Mouse (Mus musculus): ENCODE data around the gene Pi16. TPM values are rescaled to one million over a fixed set of nuclear protein-coding genes. Genes with fewer than 3 reads are reported as not detected.
A peak's percentile ranks its signal among the peaks of the same experiment; 100 is the strongest.

Gene Pi16
- total and polyA plus RNA-seq, 3 experiments: 24.1 to 63.1 (median 40.7) TPM

GRCm38 (mm10) chr17:29355461-29355840 lies 38.0 kb downstream of the Pi16 start:
- TF ChIP-seq CTCF (IDR thresholded peaks at IDR 0.05) (no peak), POLR2A (IDR thresholded peaks at IDR 0.05; ENCODE audit: insufficient read depth, low read depth, low read length) (0 out of 2 replicates have a peak, but pooled peaks have one; percentile 22), EP300 (IDR thresholded peaks at IDR 0.05; ENCODE audit: insufficient read depth, low read depth, low read length) (no peak)
- intact Hi-C loops (cut with DNase I): loop anchor here (5.0 kb wide), 1 partner anchor 88 kb away; the partner anchor contains the start of gene BC004004
- H3K36me3 ChIP-seq (ENCODE audit: control insufficient read depth, insufficient read depth, low read length): no peaks in the 10 kb centered on the region

GRCm38 (mm10) chr17:29355841-29356478 lies 38.5 kb downstream of the Pi16 start:
- TF ChIP-seq CTCF (IDR thresholded peaks at IDR 0.05) (no peak), POLR2A (IDR thresholded peaks at IDR 0.05; ENCODE audit: insufficient read depth, low read depth, low read length) (no peak), EP300 (IDR thresholded peaks at IDR 0.05; ENCODE audit: insufficient read depth, low read depth, low read length) (no peak)
- Histone ChIP-seq H3K27ac (peak overlapping the region; percentile 90), H3K4me3 (peak overlapping the region; percentile 22), H3K79me2 (replicated peaks; ENCODE audit: control insufficient read depth, insufficient read depth, low read length) (no peaks in the 10 kb centered on the region), H3K27me3 (ENCODE audit: control insufficient read depth, insufficient read depth, low read length) (no peaks in the 10 kb centered on the region), H3K36me3 (ENCODE audit: control insufficient read depth, insufficient read depth, low read length) (no peaks in the 10 kb centered on the region), H3K9ac (ENCODE audit: low read depth, low read length) (peak overlapping the region; percentile 26), H3K4me1 (ENCODE audit: control insufficient read depth, insufficient read depth, low read length) (peaks cover 12% of the 10 kb centered on the region)
- WGBS: 3% methylated on average over 17 of the region's 17 CpGs
- intact Hi-C loops (cut with DNase I): loop anchor here (5.0 kb wide), 1 partner anchor 89 kb away; the partner anchor contains the start of gene BC004004
- peak; percentile 83 to 86 for DNase-seq

More at GRCm38 (mm10) chr17:29355461-29355840, 38.0 kb downstream of the Pi16 start:
- peak overlapping the region; percentile 90 for H3K27ac ChIP-seq
- H3K79me2 ChIP-seq (replicated peaks; ENCODE audit: control insufficient read depth, insufficient read depth, low read length): no peaks in the 10 kb centered on the region
- no peak for DNase-seq
- WGBS: 24% methylated on average over 5 of the region's 5 CpGs
- peaks cover 12% of the 10 kb centered on the region for H3K4me1 ChIP-seq (ENCODE audit: control insufficient read depth, insufficient read depth, low read length)
- no peaks in the 10 kb centered on the region for H3K27me3 ChIP-seq (ENCODE audit: control insufficient read depth, insufficient read depth, low read length)
- peak overlapping the region; percentile 26 for H3K9ac ChIP-seq (ENCODE audit: low read depth, low read length)
- no peak overlapping the region for H3K4me3 ChIP-seq

GRCm38 (mm10) chr17:29356479-29356856 lies 39.0 kb downstream of the Pi16 start:
- H3K9ac ChIP-seq (ENCODE audit: low read depth, low read length): peak overlapping the region; percentile 26
- no peaks in the 10 kb centered on the region for H3K36me3 ChIP-seq (ENCODE audit: control insufficient read depth, insufficient read depth, low read length)
- H3K4me3 ChIP-seq: peak overlapping the region; percentile 22
- no peak for DNase-seq
- no peaks in the 10 kb centered on the region for H3K27me3 ChIP-seq (ENCODE audit: control insufficient read depth, insufficient read depth, low read length)
- H3K79me2 ChIP-seq (replicated peaks; ENCODE audit: control insufficient read depth, insufficient read depth, low read length): no peaks in the 10 kb centered on the region
- H3K4me1 ChIP-seq (ENCODE audit: control insufficient read depth, insufficient read depth, low read length): peaks cover 12% of the 10 kb centered on the region
- intact Hi-C loops (cut with DNase I): loop anchor here (5.0 kb wide), 1 partner anchor 89 kb away; the partner anchor contains the start of gene BC004004
- peak overlapping the region; percentile 90 for H3K27ac ChIP-seq
- WGBS: 7% methylated on average over 11 of the region's 11 CpGs
- TF ChIP-seq POLR2A (IDR thresholded peaks at IDR 0.05; ENCODE audit: insufficient read depth, low read depth, low read length): peak; percentile 84
- TF ChIP-seq CTCF (IDR thresholded peaks at IDR 0.05): no peak
- peak; percentile 49; the same call in 1 of the 2 replicates for TF ChIP-seq EP300 (IDR thresholded peaks at IDR 0.05; ENCODE audit: insufficient read depth, low read depth, low read length)

- TF ChIP-seq EP300 (IDR thresholded peaks at IDR 0.05; ENCODE audit: insufficient read depth, low read depth, low read length): no peak
- no peak for TF ChIP-seq CTCF (IDR thresholded peaks at IDR 0.05)
- no peak for TF ChIP-seq POLR2A (IDR thresholded peaks at IDR 0.05; ENCODE audit: insufficient read depth, low read depth, low read length)
- peak overlapping the region; percentile 23 for H3K9ac ChIP-seq (ENCODE audit: low read depth, low read length)
- peak overlapping the region; percentile 22 for H3K4me3 ChIP-seq
- no peaks in the 10 kb centered on the region for H3K36me3 ChIP-seq (ENCODE audit: control insufficient read depth, insufficient read depth, low read length)
- H3K79me2 ChIP-seq (replicated peaks; ENCODE audit: control insufficient read depth, insufficient read depth, low read length): no peaks in the 10 kb centered on the region
- H3K27ac ChIP-seq: peak overlapping the region; percentile 90
- H3K4me1 ChIP-seq (ENCODE audit: control insufficient read depth, insufficient read depth, low read length): peaks cover 12% of the 10 kb centered on the region
- no peak for DNase-seq
- no peaks in the 10 kb centered on the region for H3K27me3 ChIP-seq (ENCODE audit: control insufficient read depth, insufficient read depth, low read length)
- 19% methylated on average over 9 of the region's 9 CpGs for WGBS
- intact Hi-C loops (cut with DNase I): loop anchor here (5.0 kb wide), 1 partner anchor 90 kb away; the partner anchor contains the start of gene BC004004
Measured at GRCm38 (mm10) chr17:29356882-29357281, 39.4 kb downstream of the Pi16 start.

- Histone ChIP-seq H3K4me3 (no peak overlapping the region), H3K4me1 (ENCODE audit: control insufficient read depth, insufficient read depth, low read length) (peaks cover 12% of the 10 kb centered on the region), H3K36me3 (ENCODE audit: control insufficient read depth, insufficient read depth, low read length) (no peaks in the 10 kb centered on the region), H3K27me3 (ENCODE audit: control insufficient read depth, insufficient read depth, low read length) (no peaks in the 10 kb centered on the region), H3K27ac (no peak overlapping the region), H3K79me2 (replicated peaks; ENCODE audit: control insufficient read depth, insufficient read depth, low read length) (no peaks in the 10 kb centered on the region), H3K9ac (ENCODE audit: low read depth, low read length) (no peak overlapping the region)
- DNase-seq: peak in 1 of 2 experiments; percentile 1
- 78% methylated on average over 3 of the region's 3 CpGs for WGBS
- TF ChIP-seq EP300 (IDR thresholded peaks at IDR 0.05; ENCODE audit: insufficient read depth, low read depth, low read length) (no peak), POLR2A (IDR thresholded peaks at IDR 0.05; ENCODE audit: insufficient read depth, low read depth, low read length) (no peak), CTCF (IDR thresholded peaks at IDR 0.05) (no peak)
- intact Hi-C loops (cut with DNase I): loop anchor here (5.0 kb wide), 1 partner anchor 92 kb away; the partner anchor contains the start of gene BC004004
Measured at GRCm38 (mm10) chr17:29358928-29359327, 41.4 kb downstream of the Pi16 start.

- 36% methylated on average over 5 of the region's 5 CpGs for WGBS
Measured at GRCm38 (mm10) chr17:29360761-29361221, 43.3 kb downstream of the Pi16 start, which contains the start of gene Fgd2. Fgd2 (plus strand) TSS chr17:29360914.

More at GRCm38 (mm10) chr17:29360761-29361221, 43.3 kb downstream of the Pi16 start, which contains the start of gene Fgd2:
- Histone ChIP-seq H3K36me3 (ENCODE audit: control insufficient read depth, insufficient read depth, low read length) (no peaks in the 10 kb centered on the region), H3K9ac (ENCODE audit: low read depth, low read length) (0 out of 2 replicates have a peak within 1 kb of the TSS, but pooled peaks have one; percentile 24), H3K27ac (no peak within 1 kb of the TSS), H3K4me1 (ENCODE audit: control insufficient read depth, insufficient read depth, low read length) (peaks cover 6% of the 10 kb centered on the region), H3K27me3 (ENCODE audit: control insufficient read depth, insufficient read depth, low read length) (no peaks in the 10 kb centered on the region), H3K4me3 (no peak within 1 kb of the TSS), H3K79me2 (replicated peaks; ENCODE audit: control insufficient read depth, insufficient read depth, low read length) (no peaks in the 10 kb centered on the region)
- intact Hi-C loops (cut with DNase I): no loop called here
- DNase-seq: peak in 1 of 2 experiments; percentile 62
- TF ChIP-seq POLR2A (IDR thresholded peaks at IDR 0.05; ENCODE audit: insufficient read depth, low read depth, low read length): 0 out of 2 replicates have a peak, but pooled peaks have one; percentile 41
- TF ChIP-seq EP300 (IDR thresholded peaks at IDR 0.05; ENCODE audit: insufficient read depth, low read depth, low read length): 0 out of 2 replicates have a peak, but pooled peaks have one; percentile 13
- TF ChIP-seq CTCF (IDR thresholded peaks at IDR 0.05): 0 out of 2 replicates have a peak, but pooled peaks have one; percentile 9
